Mouse (Mus musculus): Measurements from ENCODE around the gene Tnnc1.

The Tnnc1 gene

DNA sequence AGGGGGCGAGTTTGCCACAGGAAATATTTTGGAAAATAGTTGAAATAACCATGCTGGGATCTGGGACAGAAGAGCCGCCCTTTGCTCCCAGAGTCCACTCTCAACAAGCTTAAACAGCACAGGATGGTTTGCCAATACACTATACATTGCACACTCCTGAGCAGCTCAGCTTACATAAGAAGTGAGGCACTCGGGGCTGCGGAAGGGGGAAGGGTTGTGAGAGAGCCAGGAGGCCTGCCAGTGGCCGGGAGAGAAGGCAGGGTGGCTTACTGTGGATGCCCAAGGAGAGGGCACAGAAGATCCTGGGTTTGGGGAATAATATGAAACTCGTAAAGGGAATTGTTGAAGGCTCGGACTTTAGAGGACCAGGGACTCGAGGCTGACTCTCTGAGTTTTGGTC is 5.8 kb downstream of the Tnnc1 start:
- no peak for DNase-seq (ENCODE audit: low spot score)

DNA sequence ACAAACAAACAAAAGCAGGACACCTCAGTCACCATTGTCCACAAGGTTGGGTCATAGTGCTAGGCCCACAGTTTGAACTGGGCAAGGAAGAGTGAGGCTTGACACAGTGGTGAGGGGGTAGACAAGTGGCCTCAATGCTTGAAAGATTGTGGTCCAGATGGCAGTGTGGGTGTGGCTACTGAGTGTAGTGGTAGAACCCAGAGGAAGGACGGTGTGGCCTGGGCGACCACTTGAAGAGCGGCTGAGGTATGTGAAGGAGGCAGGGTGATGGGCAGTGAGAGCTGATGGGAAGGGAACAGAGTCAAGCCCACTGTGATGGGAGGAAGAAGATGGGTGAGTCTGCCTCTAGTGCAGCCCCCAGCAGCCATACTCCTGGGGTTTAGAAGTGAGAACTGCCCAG is 6.6 kb downstream of the Tnnc1 start:
- no peak for DNase-seq (ENCODE audit: low spot score)

DNA sequence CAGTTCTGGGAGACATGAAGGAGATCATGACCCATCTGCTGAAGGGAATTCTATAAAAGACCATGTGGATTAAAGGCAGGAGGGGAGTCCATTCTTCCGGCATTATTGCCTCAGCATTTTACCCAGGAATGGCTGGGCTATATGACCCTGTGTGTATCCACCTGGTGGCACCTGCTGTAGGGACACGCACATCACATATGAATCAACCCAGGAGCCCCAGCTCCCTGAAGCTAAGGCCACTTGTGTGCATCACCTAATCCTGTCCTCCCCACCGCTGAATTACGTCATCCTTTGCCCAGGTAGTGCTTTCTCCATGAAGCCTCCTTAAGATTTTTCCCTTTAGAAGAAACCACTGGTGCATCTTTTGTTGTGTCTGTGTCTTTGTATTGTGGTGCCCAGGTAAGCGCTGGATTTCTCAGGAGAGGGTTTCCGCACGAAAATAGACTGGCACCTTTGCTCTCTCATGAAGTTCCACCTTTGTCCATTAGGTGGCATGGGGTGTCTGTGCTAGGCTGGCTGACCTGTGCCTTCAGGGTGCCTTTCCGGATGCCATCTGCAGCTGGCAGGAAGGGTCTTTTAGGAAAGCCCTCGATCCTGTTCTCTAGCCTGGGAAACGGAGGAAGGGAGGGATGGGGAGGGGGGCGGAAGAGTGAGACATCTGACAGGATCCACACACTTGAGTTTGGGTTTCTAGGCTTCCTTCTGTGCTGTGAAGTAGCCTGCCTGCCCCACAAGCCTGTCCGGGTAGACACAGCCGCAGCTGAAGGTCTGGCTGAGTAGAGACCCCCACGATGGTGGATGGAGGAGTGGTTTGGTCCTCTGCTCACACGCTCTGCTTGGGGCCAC is 7.3 kb downstream of the Tnnc1 start:
- no peak for DNase-seq (ENCODE audit: low spot score)

DNA sequence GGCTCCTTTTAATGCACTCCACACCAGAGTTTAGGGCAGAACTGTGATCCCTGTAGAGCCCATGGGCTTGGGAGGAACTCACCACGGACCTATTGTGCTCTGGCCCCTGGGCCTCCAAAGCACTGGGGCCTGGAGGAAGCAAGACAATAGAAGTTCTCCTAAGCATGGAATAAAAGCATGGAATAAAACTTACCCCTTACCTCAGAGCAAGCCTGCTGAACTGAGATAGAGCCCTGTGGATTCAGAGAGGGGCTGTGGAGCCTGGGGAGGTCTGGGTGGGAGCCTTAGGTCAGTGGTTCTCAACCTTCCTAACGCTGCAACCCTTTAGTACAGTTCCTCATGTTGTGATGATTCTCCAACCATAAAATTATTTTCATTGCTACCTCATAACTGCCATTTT is 8.7 kb downstream of the Tnnc1 start, which contains the start of gene Nisch:
TSS of gene Nisch (minus strand) at position 101 of the 400 bp plus-strand sequence.
- DNase-seq (ENCODE audit: low spot score) = no peak

DNA sequence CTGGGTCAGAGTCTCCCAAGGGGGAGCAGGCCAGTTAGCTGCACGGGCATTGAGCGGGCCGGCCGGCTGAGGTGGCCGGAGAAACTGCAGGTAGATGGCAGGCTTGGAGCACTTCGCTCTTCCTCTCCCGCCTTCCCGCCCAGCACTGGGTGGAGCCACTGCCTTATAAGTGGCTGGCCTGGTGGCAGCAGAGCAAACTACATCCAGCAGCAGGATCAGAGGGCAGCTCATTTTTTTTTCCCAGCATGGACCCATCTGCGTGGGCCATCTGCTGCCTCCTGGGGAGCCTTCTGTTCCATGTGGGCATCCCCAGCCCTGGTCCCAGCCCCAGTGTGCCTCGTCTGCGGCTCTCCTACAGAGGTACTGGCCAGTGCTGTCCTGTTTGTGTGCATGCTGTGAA is 9.6 kb downstream of the Tnnc1 start, which contains the start of gene Sema3g:
TSS of gene Sema3g (plus strand) at position 195 of the 400 bp plus-strand sequence.
- DNase-seq (ENCODE audit: low spot score) = peak; percentile 76

DNA sequence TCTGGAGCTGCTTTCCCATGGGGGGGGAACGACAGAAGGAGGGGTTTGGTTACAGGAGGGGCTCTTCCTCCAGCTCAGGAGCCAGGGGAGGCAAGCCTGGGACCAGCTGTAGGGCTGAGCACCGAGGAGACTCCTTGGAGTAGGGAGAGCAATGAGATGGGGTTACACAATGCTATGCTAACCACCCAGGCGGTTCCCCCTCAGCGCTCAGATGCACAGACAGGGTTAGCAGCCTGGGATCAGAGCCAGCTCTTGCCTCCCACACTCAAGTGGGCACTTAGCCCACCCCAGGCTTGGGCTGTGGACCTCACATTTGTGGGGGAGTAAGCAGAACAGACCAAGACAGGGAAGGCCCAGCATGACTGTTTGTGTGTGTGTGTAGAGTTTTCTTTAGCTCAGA is 18.9 kb downstream of the Tnnc1 start:
- DNase-seq (ENCODE audit: low spot score) = peak; percentile 81

DNA sequence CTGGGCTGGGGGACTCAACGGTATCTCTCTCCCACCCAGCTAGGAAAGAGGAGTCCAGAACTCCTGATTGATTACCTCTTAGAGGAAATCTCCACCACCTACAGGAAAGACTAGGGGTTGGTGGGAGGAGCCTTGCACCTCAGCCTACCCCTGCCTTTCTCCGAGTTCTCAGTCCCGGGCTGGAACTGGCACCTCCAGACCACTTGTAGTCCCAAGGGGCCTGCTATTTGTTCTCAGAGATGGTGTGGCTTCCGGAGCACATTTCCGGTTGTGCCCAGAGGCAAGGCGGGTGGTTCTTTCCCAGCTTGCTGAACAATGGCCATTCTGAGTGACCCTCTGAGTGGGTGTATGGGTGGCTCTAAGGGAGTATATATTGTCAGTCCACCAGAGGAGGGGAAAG is 20.1 kb downstream of the Tnnc1 start:
- DNase-seq (ENCODE audit: low spot score) = no peak

DNA sequence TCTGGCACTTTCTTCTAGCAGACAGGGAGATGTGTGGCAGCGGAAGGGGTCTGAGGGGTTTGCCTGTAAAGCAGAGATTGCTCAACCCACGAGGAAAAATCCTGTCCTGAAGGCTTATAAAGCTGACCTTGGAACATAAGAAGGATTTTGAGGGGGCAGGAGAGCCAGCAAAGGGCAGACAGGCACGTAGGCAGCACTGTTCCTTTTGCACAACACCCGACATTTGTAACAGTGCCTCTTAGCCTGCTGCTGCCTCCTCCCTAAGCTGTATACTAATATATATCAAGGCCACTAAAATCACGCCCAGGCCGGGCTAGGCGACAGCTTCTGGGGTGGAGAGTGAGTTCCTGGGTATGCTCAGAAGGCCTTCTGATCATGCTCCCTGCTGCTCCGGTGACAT is 22.3 kb downstream of the Tnnc1 start:
- no peak for DNase-seq (ENCODE audit: low spot score)

DNA sequence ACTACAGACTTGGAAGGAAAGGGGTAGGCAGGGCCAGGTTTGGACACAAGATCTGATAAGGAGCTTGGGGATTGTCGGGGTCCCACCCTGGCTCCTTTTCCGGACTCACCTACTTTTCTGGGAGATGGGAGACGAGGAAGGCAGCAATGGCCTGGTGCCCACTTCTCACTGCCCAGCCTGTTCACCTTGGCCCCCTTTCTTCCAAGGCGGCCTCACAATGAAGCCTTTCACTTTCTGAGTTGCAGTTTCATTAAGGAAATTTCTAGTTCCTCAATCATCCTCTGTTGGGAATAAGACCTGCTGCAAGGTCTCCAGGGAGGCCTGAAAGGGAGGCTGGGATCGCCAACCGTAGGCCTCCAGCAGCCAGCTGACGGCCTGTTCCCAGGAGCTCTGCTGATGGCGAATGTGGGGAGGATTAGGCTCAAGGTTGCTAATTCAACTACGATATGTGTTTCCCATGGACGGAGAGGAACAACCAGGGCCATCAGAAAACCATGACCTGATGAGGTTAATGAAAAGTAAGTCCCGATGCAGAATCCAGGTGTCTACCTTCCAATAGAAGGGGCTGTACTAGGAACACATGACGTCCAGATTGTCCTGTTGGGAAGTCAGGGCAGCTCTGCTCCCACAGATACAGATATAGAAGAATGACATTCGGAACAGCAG is 24.4 kb downstream of the Tnnc1 start:
- no peak for DNase-seq (ENCODE audit: low spot score)

DNA sequence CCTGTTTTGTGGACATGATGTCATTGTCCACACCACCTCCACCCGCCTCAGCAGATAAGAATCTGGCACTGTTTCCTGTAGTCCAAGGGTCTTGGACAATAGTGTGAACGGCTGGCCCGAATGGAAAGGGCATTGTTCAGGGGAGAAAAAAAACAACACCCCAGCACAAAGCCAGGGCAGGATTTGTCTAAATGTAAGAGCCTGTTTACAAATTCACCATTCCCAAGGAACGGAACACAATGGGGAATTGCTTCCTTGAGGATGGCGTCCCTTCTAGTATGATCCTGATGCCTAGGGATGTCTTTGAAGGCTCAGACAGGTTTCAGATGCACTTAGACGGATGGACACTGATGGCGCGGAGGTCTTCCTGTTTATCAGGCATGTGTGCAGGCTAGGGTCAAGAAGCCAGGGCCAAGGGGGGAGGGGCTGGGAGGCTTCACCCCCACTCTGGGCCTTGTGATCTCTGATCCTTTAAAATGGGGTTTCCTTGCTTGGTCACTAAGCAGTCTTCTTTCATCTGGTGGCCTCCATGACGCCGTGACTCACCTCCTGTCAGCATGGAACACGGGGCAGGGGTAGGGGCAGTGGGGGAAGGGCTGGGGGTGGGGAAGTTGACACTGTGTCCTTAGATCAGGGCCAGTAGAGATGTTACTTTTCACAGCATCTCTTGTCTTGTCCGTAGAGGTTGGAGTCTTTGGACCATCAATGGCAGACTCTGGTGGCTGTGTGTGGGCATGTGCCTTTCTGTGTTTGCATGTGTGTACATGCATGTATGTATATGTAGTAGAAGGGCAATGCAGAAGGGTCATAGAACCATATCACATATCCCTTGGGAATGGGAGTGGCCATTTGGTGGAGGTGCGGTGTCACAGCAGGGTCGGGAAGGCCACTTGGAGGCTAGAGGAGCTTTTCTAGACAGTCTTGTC is 25.2 kb downstream of the Tnnc1 start:
- DNase-seq (ENCODE audit: low spot score) = no peak

DNA sequence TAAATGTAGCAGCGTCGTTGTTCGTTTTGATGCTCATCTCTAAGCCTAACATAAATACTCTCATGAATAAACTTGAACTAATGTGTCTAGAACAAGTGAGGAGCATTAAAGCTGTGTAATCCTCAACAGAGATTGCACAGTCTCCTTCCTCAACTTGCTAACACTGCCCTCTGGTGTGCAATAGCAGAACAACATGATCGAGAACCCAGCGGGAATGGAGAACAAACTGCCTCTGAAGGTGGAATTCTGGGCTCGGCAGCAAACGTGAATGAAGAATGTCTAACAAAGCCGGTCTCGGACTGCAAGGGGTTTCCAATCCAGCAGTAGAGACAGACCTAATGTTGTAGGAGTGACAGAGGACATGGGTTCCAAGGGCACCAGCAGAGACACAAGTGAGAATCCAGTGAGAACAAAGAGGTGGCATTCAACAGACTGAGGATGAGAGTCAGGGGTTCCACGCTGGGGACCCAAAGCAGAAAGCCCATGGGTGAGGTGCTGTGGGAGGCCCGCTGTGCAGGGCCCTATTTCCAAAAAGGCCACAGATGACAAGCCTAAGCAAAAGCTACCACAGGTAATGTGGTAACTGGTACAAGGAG is 26.0 kb downstream of the Tnnc1 start:
- DNase-seq (ENCODE audit: low spot score) = peak; percentile 71

DNA sequence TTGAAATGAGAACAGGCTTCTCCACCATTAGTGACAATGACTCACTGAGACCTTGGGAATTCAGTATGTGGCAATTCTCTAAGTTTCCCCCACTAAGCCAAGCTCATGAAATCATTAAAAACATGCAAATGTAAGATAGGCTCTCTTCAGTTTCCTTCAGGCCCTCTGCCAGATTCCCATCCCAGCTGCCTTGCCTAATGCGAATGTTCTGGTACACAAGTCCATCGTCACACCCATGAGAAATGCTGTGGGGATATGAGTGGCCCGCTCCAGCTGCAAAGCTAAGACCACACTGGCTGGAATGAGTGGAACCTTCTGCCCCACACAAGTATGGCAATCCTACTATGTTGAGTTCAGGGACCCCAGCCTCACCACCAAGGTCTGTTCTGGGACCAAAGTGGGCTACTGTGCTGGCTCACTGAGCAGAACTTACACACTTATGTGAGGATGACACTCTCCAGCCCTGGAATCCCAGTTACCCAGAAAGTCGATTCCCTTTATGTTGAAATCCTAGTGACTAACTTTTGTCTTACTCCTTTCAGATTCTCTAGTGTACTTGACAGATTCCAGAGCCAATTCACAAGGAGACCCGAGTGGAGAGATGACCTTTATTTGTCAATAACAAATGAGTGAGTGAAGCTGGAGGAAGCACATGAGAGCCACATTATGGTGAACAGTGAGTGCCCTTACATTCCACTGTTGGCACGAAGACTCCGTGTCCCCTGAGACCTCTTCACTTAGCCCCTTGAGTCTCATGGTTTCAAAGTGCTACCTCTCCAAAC is 29.2 kb downstream of the Tnnc1 start:
- DNase-seq (ENCODE audit: low spot score) = no peak

DNA sequence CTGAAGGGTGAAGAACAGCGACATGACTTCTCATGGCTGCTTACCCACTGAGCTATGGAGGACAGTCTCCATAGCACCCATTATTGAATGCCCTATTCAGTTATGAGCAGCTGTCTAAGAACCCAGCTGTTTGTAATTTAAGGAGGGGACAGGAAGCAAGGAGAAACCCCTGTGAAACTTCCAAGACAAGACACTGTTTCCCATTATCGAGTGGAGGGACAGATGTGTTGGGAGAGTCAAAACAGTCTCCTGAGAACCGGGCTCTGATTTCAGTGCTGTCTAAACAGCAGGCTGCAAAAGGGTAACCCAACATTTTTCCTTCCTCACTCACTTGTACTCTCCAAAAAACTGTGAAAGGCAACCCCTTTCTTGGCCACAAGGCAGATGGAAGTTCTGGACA is 32.4 kb downstream of the Tnnc1 start:
- DNase-seq (ENCODE audit: low spot score) = no peak

DNA sequence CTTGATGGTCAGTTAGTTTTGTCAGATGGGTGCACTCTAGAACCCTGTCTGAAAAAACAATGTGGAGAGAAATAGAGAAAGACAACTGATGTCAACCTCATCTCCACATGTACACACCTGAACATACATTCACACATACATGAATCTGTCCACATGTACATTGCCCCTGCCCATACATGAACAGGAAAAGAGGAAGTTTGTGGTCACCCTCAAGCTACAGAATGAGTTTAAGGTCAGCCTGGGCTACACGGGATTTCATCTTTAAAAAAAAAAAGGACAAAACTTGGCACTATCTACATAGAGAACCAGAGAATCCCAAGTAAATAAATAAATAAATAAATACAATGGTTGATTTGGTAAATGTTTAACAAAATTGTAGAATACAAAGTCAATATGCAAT is 36.7 kb downstream of the Tnnc1 start:
- no peak for DNase-seq (ENCODE audit: low spot score)

DNA sequence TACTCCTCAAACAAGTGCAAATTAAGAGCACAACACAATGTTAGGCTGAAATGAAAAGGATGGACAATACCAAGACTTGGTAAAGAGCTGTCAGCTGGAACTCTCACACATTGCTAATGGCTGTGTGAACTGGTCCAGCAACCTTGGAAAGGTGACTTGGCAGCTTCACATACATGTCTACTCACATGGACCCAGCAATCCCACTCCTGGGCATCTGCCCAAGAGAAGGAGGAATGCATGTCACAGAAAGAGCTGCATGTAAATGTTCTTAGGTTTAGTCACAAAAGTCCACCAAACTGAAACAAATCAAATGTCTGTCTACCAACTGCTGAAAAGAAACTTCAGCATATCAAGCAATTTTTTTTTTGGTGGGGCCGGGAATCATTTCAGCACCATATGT is 37.8 kb downstream of the Tnnc1 start:
- DNase-seq (ENCODE audit: low spot score) = no peak

DNA sequence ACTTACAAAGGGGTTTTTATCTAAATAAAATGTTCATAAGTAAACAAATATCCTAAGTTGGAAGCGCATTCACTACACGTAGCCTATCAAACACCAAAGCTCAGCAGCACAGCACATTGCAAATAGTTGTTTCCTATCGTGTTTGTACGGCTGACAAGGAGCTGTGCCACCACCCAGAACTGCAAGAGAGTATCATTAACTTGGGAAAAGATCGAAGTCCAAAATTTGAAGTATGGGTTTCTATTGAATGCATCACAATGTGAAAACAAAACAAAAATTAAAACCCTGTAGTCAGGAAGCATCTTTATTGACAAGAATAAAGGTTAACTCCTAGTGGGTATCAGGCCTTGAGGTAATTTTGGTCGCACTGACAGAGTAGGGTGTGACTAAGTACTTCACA is 40.3 kb downstream of the Tnnc1 start:
- no peak for DNase-seq (ENCODE audit: low spot score)

DNA sequence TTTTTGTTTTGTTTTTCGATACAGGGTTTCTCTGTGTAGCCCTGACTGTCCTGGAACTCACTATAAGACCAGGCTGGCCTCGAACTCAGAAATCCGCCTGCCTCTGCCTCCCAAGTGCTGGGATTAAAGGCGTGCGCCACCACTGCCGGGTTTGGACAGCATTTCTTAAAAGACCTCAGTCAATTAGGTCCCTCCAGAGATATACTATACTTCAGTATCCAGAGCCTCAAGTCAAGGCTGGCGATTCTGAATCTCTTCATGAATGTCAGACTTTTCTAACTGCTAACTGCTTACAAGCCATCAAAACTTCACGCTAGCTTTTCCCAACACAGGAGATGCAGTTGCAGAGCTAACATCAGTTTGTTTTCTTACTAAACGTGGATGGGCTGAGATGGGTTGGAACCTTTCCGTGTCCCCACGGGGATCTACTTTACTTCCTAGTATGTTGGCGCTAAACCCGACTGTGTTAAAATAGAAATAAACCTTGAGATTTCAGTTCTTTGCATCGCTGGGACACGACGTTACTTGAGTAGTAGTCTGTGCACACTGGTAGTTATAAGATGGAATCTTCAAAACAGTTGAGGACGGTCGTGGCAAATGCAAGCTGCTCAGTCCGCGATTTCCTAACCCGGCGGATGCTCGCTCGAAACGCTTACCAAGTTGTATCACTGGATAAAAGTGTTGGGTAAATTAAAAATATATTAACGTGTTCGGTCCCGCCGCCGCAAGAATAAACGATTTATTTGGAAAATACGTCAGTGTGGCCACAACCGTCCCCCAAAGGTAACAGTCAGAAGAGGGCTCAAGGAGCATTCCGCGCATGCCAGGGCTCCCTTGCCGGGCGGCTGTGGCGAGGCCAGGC is 42.3 kb downstream of the Tnnc1 start:
- no peak for DNase-seq (ENCODE audit: low spot score)

DNA sequence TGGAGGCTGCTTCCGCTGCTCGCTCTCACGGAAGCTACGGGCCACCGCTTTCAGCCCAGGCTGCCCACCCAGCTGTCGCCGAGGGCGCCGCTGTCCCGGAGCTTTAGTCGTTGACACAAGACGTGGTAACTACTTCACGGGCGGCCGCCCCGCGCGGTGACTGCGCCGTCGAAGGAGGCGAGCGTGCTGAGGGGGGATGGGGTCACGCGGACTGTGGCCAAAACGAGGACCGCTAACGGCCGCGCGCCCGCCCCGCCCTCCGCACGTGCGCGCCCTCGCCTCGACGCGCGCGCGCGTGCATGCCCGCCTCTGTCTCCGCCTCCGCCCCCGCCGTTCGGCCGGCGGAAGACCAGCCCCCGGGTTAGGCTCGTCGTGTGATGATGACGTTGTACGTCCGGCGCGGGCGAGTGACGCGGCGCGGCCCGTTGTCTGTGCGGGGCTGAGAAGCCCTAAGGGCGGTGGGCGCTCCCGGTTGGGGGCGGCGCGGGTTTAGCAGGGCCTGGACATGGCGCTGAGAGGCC is 43.0 kb downstream of the Tnnc1 start, which contains the start of the genes Phf7 and Bap1:
TSS of gene Phf7 (minus strand) at position 234 of the 521 bp plus-strand sequence.
TSS of gene Bap1 (plus strand) at position 367 of the 521 bp plus-strand sequence.
- DNase-seq (ENCODE audit: low spot score) = peak; percentile 96

DNA sequence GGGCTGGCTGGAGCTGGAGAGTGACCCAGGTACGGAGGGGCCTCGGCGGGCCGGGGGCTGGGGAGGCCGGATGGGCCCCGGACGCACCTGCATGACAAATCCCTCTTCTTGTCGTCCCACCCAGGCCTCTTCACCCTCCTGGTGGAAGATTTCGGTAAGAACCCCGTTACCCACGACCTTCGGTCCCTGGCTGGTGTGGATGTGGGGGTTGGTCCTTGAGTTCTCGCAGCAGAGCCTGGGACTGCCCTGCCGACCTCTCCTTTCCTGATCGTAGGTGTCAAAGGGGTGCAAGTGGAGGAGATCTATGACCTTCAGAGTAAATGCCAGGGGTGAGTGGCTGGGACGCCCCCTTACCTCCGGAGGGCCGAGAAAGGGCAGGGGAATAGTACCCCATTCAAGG is 43.5 kb downstream of the Tnnc1 start:
- DNase-seq (ENCODE audit: low spot score) = no peak

DNA sequence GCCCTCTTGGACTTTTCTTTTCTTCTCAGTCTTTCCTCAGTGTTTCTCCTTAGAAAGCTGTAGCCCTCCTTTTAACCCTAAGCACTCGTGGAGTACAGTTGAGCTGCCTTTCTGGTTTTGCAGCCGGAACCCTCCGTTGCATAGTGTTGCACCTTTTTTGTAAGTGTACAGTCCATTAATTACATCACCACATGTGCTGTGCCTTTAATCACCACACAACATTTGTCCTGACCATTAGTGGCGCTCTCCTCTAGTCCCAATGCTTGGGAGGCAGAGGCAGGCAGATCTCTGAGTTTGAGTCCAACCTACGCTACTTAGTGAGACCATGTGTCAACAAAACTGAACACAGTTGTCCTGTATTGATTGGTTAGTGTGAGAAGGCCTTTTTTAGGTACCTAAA is 44.0 kb downstream of the Tnnc1 start:
- DNase-seq (ENCODE audit: low spot score) = no peak
